Mouse (Mus musculus) hindbrain, embryonic 10.5 days (tissue): ENCODE results near the gene E330017A01Rik. TPM values are rescaled to one million over a fixed set of nuclear protein-coding genes. Genes with fewer than 3 reads are reported as not detected.
A peak's percentile ranks its signal among the peaks of the same experiment; 100 is the strongest.

Experiments
- DNase-seq: peaks from one replicate; pipeline ENCODE4 v3.0.0-alpha.2; 2017; ENCODE audit warnings: low spot score
- H3K27ac ChIP-seq: fragments of 300-500 bp; sonication (generic); 2 replicates; pipeline ENCODE4 v1.5.1; 2016; ENCODE audit warnings: mild to moderate bottlenecking, moderate library complexity
- H3K27me3 ChIP-seq: fragments of 300-500 bp; sonication (generic); 2 replicates; pipeline ENCODE4 v1.6.1; 2016; ENCODE audit warnings: mild to moderate bottlenecking; ENCODE audit not compliant: poor library complexity, insufficient read depth, severe bottlenecking
- H3K36me3 ChIP-seq: fragments of 300-500 bp; sonication (generic); 2 replicates; pipeline ENCODE4 v1.6.1; 2016; ENCODE audit warnings: mild to moderate bottlenecking, moderate library complexity
- H3K4me1 ChIP-seq: fragments of 300-500 bp; sonication (generic); replicated peaks from 2 replicates; pipeline ENCODE4 v1.6.1; 2016; ENCODE audit warnings: mild to moderate bottlenecking
- H3K4me3 ChIP-seq: fragments of 300-500 bp; sonication (generic); 2 replicates; pipeline ENCODE4 v1.5.1; 2016; ENCODE audit warnings: mild to moderate bottlenecking, moderate library complexity
- H3K9me3 ChIP-seq: fragments of 300-500 bp; sonication (generic); 2 replicates; pipeline ENCODE4 v1.6.1; 2016; ENCODE audit warnings: mild to moderate bottlenecking, moderate library complexity
- WGBS: fragments of 180-500 bp; shearing (Covaris S2); methylation state at CpG from one replicate; pipeline ENCODE4 v1.1.7; 2016; 5-methylcytosine and 5-hydroxymethylcytosine counted together
- polyA plus RNA-seq: library from polyadenylated mRNA; unstranded; fragments of >200 nt; fragmentation: Nextera tagmentation; extraction: Ambion mirVana; gene quantifications from 2 replicates; pipeline ENCODE4 v1.2.1, GENCODE M21; 2016

E330017A01Rik gene
- polyA plus RNA-seq, 1 experiment from 2014 or later = not detected

GRCm38 (mm10) chr16:58612969-58613368, 25.6 kb downstream of the E330017A01Rik start:
- no peak for DNase-seq
- Histone ChIP-seq H3K36me3 (no peaks in the 10 kb centered on the region), H3K9me3 (no peaks in the 10 kb centered on the region), H3K27me3 (no peaks in the 10 kb centered on the region), H3K4me3 (no peak overlapping the region), H3K4me1 (no peaks in the 10 kb centered on the region), H3K27ac (no peak overlapping the region)
- 85% methylated on average over 3 of the region's 3 CpGs for WGBS

GRCm38 (mm10) chr16:58607101-58607500, 31.4 kb downstream of the E330017A01Rik start:
- Histone ChIP-seq H3K27me3 (no peaks in the 10 kb centered on the region), H3K36me3 (no peaks in the 10 kb centered on the region), H3K9me3 (no peaks in the 10 kb centered on the region), H3K4me3 (no peak overlapping the region), H3K27ac (no peak overlapping the region), H3K4me1 (0 out of 2 replicates have a peak, but pooled peaks cover 3% of the 10 kb centered on the region)
- 64% methylated on average over 5 of the region's 5 CpGs for WGBS
- peak; percentile 30 for DNase-seq

GRCm38 (mm10) chr16:58604680-58605079, 33.9 kb downstream of the E330017A01Rik start:
- no peaks in the 10 kb centered on the region for H3K36me3 ChIP-seq
- 0 out of 2 replicates have a peak, but pooled peaks cover 3% of the 10 kb centered on the region for H3K4me1 ChIP-seq
- no peak overlapping the region for H3K4me3 ChIP-seq
- H3K27me3 ChIP-seq = no peaks in the 10 kb centered on the region
- DNase-seq = no peak
- no peaks in the 10 kb centered on the region for H3K9me3 ChIP-seq
- H3K27ac ChIP-seq = no peak overlapping the region

GRCm38 (mm10) chr16:58603831-58604230, 34.7 kb downstream of the E330017A01Rik start:
- Histone ChIP-seq H3K27me3 (no peaks in the 10 kb centered on the region), H3K4me1 (0 out of 2 replicates have a peak, but pooled peaks cover 3% of the 10 kb centered on the region), H3K9me3 (no peaks in the 10 kb centered on the region), H3K36me3 (no peaks in the 10 kb centered on the region), H3K27ac (no peak overlapping the region), H3K4me3 (no peak overlapping the region)
- 84% methylated on average over 2 of the region's 2 CpGs for WGBS
- no peak for DNase-seq

GRCm38 (mm10) chr16:58600846-58601245, 37.7 kb downstream of the E330017A01Rik start:
- DNase-seq = no peak
- 92% methylated on average over 6 of the region's 6 CpGs for WGBS
- no peaks in the 10 kb centered on the region for H3K36me3 ChIP-seq
- no peaks in the 10 kb centered on the region for H3K27me3 ChIP-seq
- no peak overlapping the region for H3K27ac ChIP-seq
- H3K9me3 ChIP-seq = no peaks in the 10 kb centered on the region
- H3K4me3 ChIP-seq = no peak overlapping the region
- no peaks in the 10 kb centered on the region for H3K4me1 ChIP-seq

- Histone ChIP-seq H3K27ac (no peak overlapping the region), H3K36me3 (no peaks in the 10 kb centered on the region), H3K9me3 (no peaks in the 10 kb centered on the region), H3K4me1 (no peaks in the 10 kb centered on the region), H3K4me3 (no peak overlapping the region), H3K27me3 (no peaks in the 10 kb centered on the region)
- no peak for DNase-seq
- 86% methylated on average over 3 of the region's 3 CpGs for WGBS
Observed at GRCm38 (mm10) chr16:58591299-58591698, 47.2 kb downstream of the E330017A01Rik start.

- Histone ChIP-seq H3K4me1 (no peaks in the 10 kb centered on the region), H3K9me3 (no peaks in the 10 kb centered on the region), H3K4me3 (no peak overlapping the region), H3K36me3 (no peaks in the 10 kb centered on the region), H3K27me3 (no peaks in the 10 kb centered on the region), H3K27ac (no peak overlapping the region)
- DNase-seq = no peak
Observed at GRCm38 (mm10) chr16:58589444-58589843, 49.1 kb downstream of the E330017A01Rik start.

Other genes with a start within 250 kb of the E330017A01Rik start
- 6.5 and 7.3 TPM in 2 replicates for gene Dcbld2, start 230.3 kb downstream of the E330017A01Rik start, polyA plus RNA-seq
- 8.7 and 10.2 TPM in 2 replicates for gene St3gal6, start 114.5 kb downstream of the E330017A01Rik start, polyA plus RNA-seq
- not detected in 2 replicates for gene Gm813, start 21.8 kb downstream of the E330017A01Rik start, polyA plus RNA-seq
- 20.0 and 27.8 TPM in 2 replicates for gene Cpox, start 31.6 kb upstream of the E330017A01Rik start, polyA plus RNA-seq
- not detected in 2 replicates for gene Gpr15, start 80.3 kb upstream of the E330017A01Rik start, polyA plus RNA-seq
- 98.7 and 105 TPM in 2 replicates for gene Cldnd1, start 89.2 kb upstream of the E330017A01Rik start, polyA plus RNA-seq
- gene Olfr172, start 124.4 kb upstream of the E330017A01Rik start, polyA plus RNA-seq = not detected in 2 replicates
- not detected in 2 replicates for gene Olfr173, start 161.5 kb upstream of the E330017A01Rik start, polyA plus RNA-seq
- not detected in 2 replicates for gene Olfr175-ps1, start 188.0 kb upstream of the E330017A01Rik start, polyA plus RNA-seq
- gene Olfr177, start 236.0 kb upstream of the E330017A01Rik start, polyA plus RNA-seq = not detected in 2 replicates